Mouse (Mus musculus) right cerebral cortex, adult 2 months (tissue): ENCODE measurements at regions not wholly inside any gene's neighbourhood (a gene's known extent, or its start where the extent isn't known, plus 50 kb on each side); places are given as distances from the start of the nearest gene placed in this dataset.

ENCODE experiments used
- DNase-seq, 2 experiments: peaks; one replicate each; pipeline ENCODE4 v3.0.0; 2021 to 2022; ENCODE audit warnings: low spot score in 2 of 2

GRCm38 (mm10) chr13:98438206-98438605 lies 53.6 kb downstream of the Gm10320 start:
- DNase-seq = no peak

- DNase-seq = no peak
Observed at GRCm38 (mm10) chr13:98436961-98437360, 54.8 kb downstream of the Gm10320 start.

GRCm38 (mm10) chr13:98435245-98435975 lies 56.4 kb downstream of the Gm10320 start:
- no peak for DNase-seq

- DNase-seq = no peak
Observed at GRCm38 (mm10) chr13:98429851-98430250, 62.0 kb downstream of the Gm10320 start.

- DNase-seq = peak in 1 of 2 experiments; percentile 5
Observed at GRCm38 (mm10) chr13:98427660-98428059, 64.1 kb downstream of the Gm10320 start.

GRCm38 (mm10) chr13:98425026-98425425 lies 66.8 kb downstream of the Gm10320 start:
- no peak for DNase-seq

GRCm38 (mm10) chr13:98424000-98424399 lies 67.8 kb downstream of the Gm10320 start:
- DNase-seq = no peak

- no peak for DNase-seq
Observed at GRCm38 (mm10) chr13:98420419-98421043, 66.5 kb downstream of the Foxd1 start.

GRCm38 (mm10) chr13:98417736-98418135 lies 63.7 kb downstream of the Foxd1 start:
- DNase-seq = no peak

- DNase-seq = no peak
Observed at GRCm38 (mm10) chr13:98416457-98416856, 62.4 kb downstream of the Foxd1 start.

GRCm38 (mm10) chr13:98414851-98415250 lies 60.8 kb downstream of the Foxd1 start:
- no peak for DNase-seq

GRCm38 (mm10) chr13:98413233-98413632 lies 59.2 kb downstream of the Foxd1 start:
- DNase-seq = no peak
